Comparison of ENCODE assay signal across 8 mouse cellular contexts in the genomic region with DNA sequence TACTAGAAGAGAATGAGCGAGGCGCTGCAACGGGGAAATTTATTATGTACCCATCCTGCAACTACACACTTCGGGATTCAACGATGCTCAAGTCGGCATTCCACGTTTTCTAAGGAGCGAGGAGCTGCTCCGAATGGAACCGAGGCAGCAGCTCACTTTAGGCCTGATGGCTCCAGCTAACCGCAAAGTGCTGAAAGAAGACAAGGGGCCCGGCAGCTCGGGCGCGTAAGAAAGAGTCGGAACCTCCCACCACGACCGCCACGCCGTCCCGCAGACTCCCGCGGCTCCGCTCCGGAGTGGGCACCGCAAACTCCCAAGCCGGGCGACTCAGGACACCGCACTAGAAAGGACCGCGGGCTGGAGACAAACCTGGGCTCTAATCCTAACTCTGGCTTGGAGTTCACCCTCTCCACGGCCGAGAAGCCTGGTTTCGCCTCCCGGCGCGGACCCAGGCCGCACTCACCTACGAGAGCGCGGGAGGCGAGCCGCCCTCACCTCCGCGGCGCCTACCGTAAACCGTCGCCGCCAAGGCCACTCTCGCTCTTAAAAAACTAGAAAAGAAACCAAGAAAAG. TPM values are rescaled to one million over a fixed set of nuclear protein-coding genes. Genes with fewer than 3 reads are reported as not detected.
DNase-seq lines count a peak whose midpoint lies in the region; ATAC-seq lines count a peak whose summit lies in the region.

No protein-coding gene starts in this region.

- peak; percentile 32 for ATAC-seq in forebrain, embryonic 16.5 days
- peak; percentile 1; the same call in 1 of the 2 replicates for ATAC-seq in megakaryocyte, adult 5-6 weeks (ENCODE audit: poor library complexity, severe bottlenecking)

- no peaks in the 10 kb centered on the region for H3K27me3 ChIP-seq in forebrain, embryonic 16.5 days (replicated peaks; ENCODE audit: control insufficient read depth, insufficient read depth, low read length)

- peak overlapping the region; percentile 96 for H3K4me2 ChIP-seq in forebrain, embryonic 16.5 days (ENCODE audit: low read length)

- no peaks in the 10 kb centered on the region for H3K36me3 ChIP-seq in forebrain, embryonic 16.5 days (ENCODE audit: control insufficient read depth, insufficient read depth)

- H3K9me3 ChIP-seq in forebrain, embryonic 16.5 days (ENCODE audit: control insufficient read depth, low read length): no peaks in the 10 kb centered on the region

- peak overlapping the region; percentile 86 for H3K9ac ChIP-seq in forebrain, embryonic 16.5 days (replicated peaks; ENCODE audit: low read depth, low read length)

- H3K27ac ChIP-seq in forebrain, embryonic 16.5 days (ENCODE audit: low read length): peak overlapping the region; percentile 90

- under 1% methylated on average over 51 of the region's 51 CpGs for WGBS in forebrain, embryonic 16.5 days

- H3K4me1 ChIP-seq in forebrain, embryonic 16.5 days (replicated peaks; ENCODE audit: control insufficient read depth, insufficient read depth, low read length): peaks cover 25% of the 10 kb centered on the region

- H3K4me3 ChIP-seq in forebrain, embryonic 16.5 days (replicated peaks; ENCODE audit: low read length): peak overlapping the region; percentile 92

- DNase-seq in embryo, embryonic 9.5 days (ENCODE audit: extremely low spot score): peak; percentile 4
- no peak for DNase-seq in embryo, embryonic 10.5 days (ENCODE audit: low spot score)
- DNase-seq in spleen, postnatal 14 days (ENCODE audit: low spot score in 2 of 2): peak; percentile 12 to 15
- DNase-seq in spleen, adult 12 weeks (ENCODE audit: low spot score): no peak
- peak; percentile 14 to 53 for DNase-seq in kidney, postnatal 25 days
- DNase-seq in thymus, postnatal 14 days: peak; percentile 54

RNA-seq across cellular contexts. Expression of a gene that starts 0.6 kb away (rescaled TPM):
- polyA plus RNA-seq in forebrain, embryonic 16.5 days (2015; fragmentation: Nextera tagmentation; extraction: Ambion mirVana): 50.8 and 54.5 TPM in 2 replicates
- total RNA-seq in megakaryocyte, adult 5-6 weeks (2015): 31.8 and 36.4 TPM in 2 replicates
- total RNA-seq in megakaryocyte, adult 5-6 weeks (2017): 34.2 and 35.3 TPM in 2 replicates

RNA-seq across cellular contexts. Expression of a gene that starts 0.7 kb away (rescaled TPM):
- polyA plus RNA-seq in forebrain, embryonic 16.5 days (2015; fragmentation: Nextera tagmentation; extraction: Ambion mirVana): 105 and 115 TPM in 2 replicates
- total RNA-seq in megakaryocyte, adult 5-6 weeks (2015): 27.8 and 33.4 TPM in 2 replicates
- total RNA-seq in megakaryocyte, adult 5-6 weeks (2017): 93.2 and 103 TPM in 2 replicates

Comparison
In these comparisons a context has a peak if more than half of its experiments do, and no peak if none do; other contexts are left out.
1. DNase-seq: peak in embryo, embryonic 9.5 days (single experiment), spleen, postnatal 14 days (2 of 2), kidney, postnatal 25 days (2 of 2) and thymus, postnatal 14 days (single experiment); none in embryo, embryonic 10.5 days (single experiment) and spleen, adult 12 weeks (single experiment).